Mouse (Mus musculus): Measurements from ENCODE around the gene Lbx2.

Gene Lbx2

GRCm38 (mm10) chr6:83132176-83132919, 46.2 kb downstream of the Lbx2 start:
- DNase-seq (ENCODE audit: low read depth, low spot score): no peak

- no peak for DNase-seq (ENCODE audit: low read depth, low spot score)
These were observed 48.1 kb downstream of the Lbx2 start for GRCm38 (mm10) chr6:83134226-83134625.

GRCm38 (mm10) chr6:83134951-83135513, 48.9 kb downstream of the Lbx2 start, which contains the start of gene Rtkn:
Gene Rtkn (plus strand): TSS chr6:83135463.
- no peak for DNase-seq (ENCODE audit: low read depth, low spot score)

GRCm38 (mm10) chr6:83135571-83136161, 49.5 kb downstream of the Lbx2 start:
- DNase-seq (ENCODE audit: low read depth, low spot score): no peak

GRCm38 (mm10) chr6:83136291-83136880, 50.2 kb downstream of the Lbx2 start:
- no peak for DNase-seq (ENCODE audit: low read depth, low spot score)

GRCm38 (mm10) chr6:83136881-83137575, 50.9 kb downstream of the Lbx2 start:
- DNase-seq (ENCODE audit: low read depth, low spot score): peak; percentile 73

GRCm38 (mm10) chr6:83137576-83137950, 51.4 kb downstream of the Lbx2 start:
- peak; percentile 84 for DNase-seq (ENCODE audit: low read depth, low spot score)
